Mouse (Mus musculus) cortical plate, adult 2 months (tissue): ENCODE results near the gene 1700001P01Rik. TPM values are rescaled to one million over a fixed set of nuclear protein-coding genes. Genes with fewer than 3 reads are reported as not detected.

ENCODE experiments used
- H3K27ac ChIP-seq: fragments of 200-500 bp; 2 replicates; pipeline ENCODE4 v1.5.1; 2012; ENCODE audit warnings: low read length, control low read depth, inconsistent platforms; ENCODE audit not compliant: insufficient read depth
- H3K4me1 ChIP-seq: fragments of 200-500 bp; 2 replicates; pipeline ENCODE4 v1.6.1; 2011; ENCODE audit warnings: low read length; ENCODE audit not compliant: control insufficient read depth, insufficient read depth
- H3K4me3 ChIP-seq: fragments of 200-500 bp; 2 replicates; pipeline ENCODE4 v1.5.1; 2011; ENCODE audit warnings: mild to moderate bottlenecking, low read length, control low read depth; ENCODE audit not compliant: insufficient read depth
- CTCF ChIP-seq: fragments of 200-500 bp; IDR thresholded peaks from 2 replicates; pipeline ENCODE4 v1.5.1; 2011; ENCODE audit warnings: mild to moderate bottlenecking, control low read depth, low read length; ENCODE audit not compliant: insufficient read depth; ENCODE audit errors: extremely low read depth
- POLR2A ChIP-seq: fragments of 200-500 bp; IDR thresholded peaks from 2 replicates; pipeline ENCODE4 v1.6.1; 2011; ENCODE audit warnings: mild to moderate bottlenecking, low read length, control low read depth; ENCODE audit not compliant: insufficient read depth; ENCODE audit errors: extremely low read depth
- polyA plus RNA-seq: library from polyadenylated mRNA; depleted of rRNA; stranded (reverse); fragments of >200 nt; gene quantifications from 2 replicates; pipeline ENCODE4 v1.2.3, GENCODE M21; 2012

Gene 1700001P01Rik
- polyA plus RNA-seq, 1 experiment = 1.6 TPM

DNA sequence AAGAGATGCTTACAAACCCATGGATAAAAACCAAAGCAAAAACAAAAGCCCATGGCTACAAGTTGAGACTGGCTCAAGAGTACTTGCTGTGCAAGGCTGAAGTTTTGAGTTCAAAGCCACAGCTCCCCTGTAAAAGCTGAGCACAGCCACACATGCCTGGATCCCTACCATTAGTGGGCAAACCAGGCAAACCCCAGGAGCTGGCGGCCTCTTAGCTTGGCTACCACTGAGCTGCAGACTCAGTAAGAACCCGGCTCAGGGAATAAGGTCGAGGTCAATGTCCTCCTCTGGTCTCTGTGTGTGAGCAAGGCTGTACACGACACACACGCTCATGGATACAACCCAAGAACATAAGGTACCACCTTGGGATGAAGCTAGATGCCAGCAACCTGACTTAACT is 27.2 kb downstream of the 1700001P01Rik start:
- Histone ChIP-seq H3K27ac (no peak overlapping the region), H3K4me1 (0 out of 2 replicates have a peak, but pooled peaks cover under 1% of the 10 kb centered on the region), H3K4me3 (no peak overlapping the region)
- TF ChIP-seq POLR2A (no peak), CTCF (no peak)

DNA sequence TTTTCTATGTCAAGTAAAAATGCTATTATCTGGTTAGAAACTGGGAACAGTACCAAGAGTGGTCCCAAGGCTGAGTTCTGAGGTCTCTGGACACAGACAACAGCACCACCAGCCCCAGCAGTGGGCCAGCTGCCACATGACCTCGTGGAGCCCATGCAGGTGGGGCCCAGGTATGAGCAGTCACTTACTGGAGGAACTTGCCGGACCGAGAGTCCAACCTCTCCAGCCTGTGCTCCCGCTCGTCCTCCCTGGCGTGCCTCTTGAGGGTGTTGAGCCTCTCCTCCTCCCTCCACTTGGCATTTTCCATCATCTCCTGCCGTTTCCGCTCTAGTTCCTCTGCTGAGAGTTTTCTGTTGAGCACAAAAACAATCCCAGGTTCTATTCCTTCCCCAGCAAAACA is 27.9 kb downstream of the 1700001P01Rik start:
- no peak overlapping the region for H3K4me3 ChIP-seq
- peaks cover 4% of the 10 kb centered on the region for H3K4me1 ChIP-seq
- TF ChIP-seq POLR2A (no peak), CTCF (no peak)
- no peak overlapping the region for H3K27ac ChIP-seq

DNA sequence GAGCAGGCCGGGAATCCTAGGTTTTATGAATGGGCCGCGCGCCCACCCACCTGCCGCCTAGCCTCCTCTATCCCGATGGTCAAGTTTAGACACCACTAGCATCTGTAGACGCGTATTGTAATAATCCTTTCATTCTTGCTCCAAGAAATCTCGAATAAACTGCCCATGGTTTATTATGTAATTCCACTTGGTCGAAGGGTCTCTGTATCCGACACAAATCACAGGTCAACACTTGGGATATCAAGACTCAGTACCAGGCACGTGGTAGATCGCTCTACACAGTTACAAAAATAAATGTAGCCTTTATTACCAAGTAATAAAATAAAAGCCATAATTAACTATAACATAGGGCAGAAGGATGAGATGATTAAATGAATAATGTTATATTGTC is 30.4 kb downstream of the 1700001P01Rik start:
- TF ChIP-seq POLR2A = no peak
- TF ChIP-seq CTCF = no peak
- Histone ChIP-seq H3K4me1 (peaks cover 6% of the 10 kb centered on the region), H3K4me3 (peak overlapping the region; percentile 98; the same call in 1 of the 2 replicates), H3K27ac (no peak overlapping the region)

DNA sequence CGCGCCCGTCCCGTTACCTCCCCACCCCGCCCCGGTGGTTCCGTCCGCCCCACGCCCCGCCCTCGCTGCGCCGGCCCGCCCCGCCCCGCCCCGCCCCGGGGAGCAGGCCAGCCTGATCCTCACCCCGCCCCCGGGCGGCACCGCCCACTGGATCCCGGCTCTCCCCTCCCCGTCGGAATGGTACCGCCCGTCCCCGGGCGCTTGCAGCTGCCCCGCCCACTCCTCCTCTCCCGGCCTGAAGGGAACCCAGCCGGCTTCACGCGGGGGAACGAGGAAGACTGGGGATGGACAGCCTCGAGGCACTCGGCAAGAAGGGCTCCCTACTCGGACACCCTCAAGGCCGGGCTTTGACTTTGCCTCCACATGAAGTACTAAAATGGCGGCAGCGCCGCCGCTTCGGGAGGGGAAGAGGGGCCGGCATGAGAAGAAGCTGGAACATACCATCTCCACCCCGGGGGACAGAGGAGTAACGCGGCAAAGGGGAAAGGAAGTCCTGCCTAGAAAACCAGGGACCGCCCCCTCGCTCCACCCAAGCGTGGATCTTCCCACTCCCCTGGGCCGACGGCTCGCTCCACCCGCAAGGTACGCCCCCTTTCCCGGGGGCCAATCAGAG is 30.9 kb downstream of the 1700001P01Rik start:
- peak overlapping the region; percentile 98 for H3K4me3 ChIP-seq
- H3K4me1 ChIP-seq = peaks cover 9% of the 10 kb centered on the region
- H3K27ac ChIP-seq = peak overlapping the region; percentile 99
- TF ChIP-seq CTCF (no peak), POLR2A (0 out of 2 replicates have a peak, but pooled peaks have one; percentile 11)

DNA sequence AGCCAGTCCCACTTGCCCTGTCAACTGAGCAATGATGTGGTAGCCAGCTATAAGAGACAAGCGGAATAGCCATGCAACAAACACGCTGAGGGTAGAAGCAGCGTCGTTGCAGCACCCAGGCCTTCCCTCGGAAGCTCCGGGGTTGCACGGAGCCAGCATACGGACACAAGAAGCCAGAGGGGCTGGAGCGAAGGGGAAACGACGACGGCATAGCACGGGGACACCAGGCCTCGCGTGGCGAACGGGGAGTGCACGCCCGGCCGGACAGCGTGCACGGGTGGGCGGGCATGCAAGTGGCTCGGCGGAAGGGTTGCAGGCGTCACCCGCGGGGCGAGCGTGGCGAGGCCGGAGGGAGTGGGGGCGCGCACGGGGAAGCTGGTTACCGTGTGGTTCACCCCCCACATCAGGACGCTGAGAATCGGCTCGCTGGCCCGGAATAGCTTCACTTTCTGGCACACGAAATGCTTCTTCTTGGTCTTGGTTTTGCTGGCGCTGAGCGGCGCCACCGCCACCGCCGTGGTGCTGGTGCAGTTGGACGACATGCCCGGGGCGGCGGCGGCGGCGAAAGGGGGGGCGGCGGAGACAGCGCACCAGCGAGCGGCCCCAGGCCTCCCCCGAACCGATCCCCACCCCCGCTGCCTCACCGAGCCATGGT is 31.5 kb downstream of the 1700001P01Rik start, which contains the start of gene Pip4k2b:
Gene Pip4k2b, minus strand, starts transcription at position 642 of the 655 bp plus-strand sequence.
- Histone ChIP-seq H3K4me1 (peaks cover 9% of the 10 kb centered on the region), H3K4me3 (peak within 1 kb of the TSS; percentile 98), H3K27ac (peak within 1 kb of the TSS; percentile 99)
- no peak for TF ChIP-seq CTCF

DNA sequence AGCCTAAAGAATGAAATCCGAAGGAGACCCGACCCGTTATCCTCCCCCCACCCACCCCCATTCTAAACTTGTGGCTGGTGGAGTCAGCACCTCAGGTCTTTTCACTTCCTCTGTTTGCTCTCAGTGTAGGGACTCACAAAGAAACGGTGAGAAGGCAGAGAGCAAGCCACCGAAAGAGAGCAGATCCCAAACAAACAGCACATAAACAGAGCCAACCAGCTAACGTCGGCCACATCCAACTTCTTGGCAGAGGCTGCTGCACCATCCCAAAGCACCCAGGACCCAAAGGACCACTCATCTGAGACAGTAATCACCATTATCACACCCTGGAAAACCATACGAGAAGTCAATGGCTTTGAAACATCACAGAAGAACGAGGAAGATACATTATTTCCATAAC is 32.3 kb downstream of the 1700001P01Rik start:
- TF ChIP-seq POLR2A = no peak
- TF ChIP-seq CTCF = no peak
- H3K27ac ChIP-seq = no peak overlapping the region
- H3K4me3 ChIP-seq = peak overlapping the region; percentile 98
- H3K4me1 ChIP-seq = peaks cover 9% of the 10 kb centered on the region

DNA sequence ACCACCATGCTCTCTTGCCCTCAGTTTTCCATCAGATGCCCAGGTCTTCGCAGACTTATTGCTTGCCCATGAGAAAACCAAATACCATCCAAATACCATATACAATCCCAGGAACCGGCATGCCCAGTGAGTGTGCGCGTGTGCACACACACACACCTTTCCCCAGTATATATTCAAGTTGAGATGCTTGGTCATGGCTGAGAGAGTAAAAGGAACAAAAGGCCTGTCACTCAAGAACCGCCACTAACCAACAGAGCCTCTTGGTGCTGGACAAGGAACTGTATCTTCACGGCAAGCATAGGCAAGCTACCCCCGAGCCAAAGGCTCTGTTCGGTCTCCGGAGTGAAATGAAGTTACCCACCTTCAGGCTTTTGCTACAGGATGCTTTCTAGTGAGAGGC is 33.1 kb downstream of the 1700001P01Rik start:
- Histone ChIP-seq H3K4me1 (peaks cover 9% of the 10 kb centered on the region), H3K27ac (no peak overlapping the region), H3K4me3 (peak overlapping the region; percentile 98)
- TF ChIP-seq POLR2A = no peak
- TF ChIP-seq CTCF = no peak

DNA sequence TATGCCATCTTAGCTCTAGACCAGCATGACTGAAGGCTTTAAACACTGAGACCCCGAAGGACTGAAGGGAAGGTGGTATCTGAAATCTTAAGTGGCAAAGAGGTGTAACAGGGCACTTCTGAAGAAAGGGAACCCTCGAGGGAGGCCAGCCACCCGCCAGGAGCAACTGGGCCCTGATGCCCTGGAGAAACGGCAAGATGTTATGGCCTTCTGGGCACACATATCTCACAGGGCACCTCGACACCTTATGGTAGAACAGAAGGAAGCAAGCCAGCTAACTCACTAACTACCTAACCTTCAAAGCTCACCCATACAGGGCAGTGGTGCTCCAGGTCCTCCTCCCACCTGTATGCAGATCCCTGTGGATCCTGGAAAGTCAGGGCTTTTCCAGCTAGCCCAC is 33.6 kb downstream of the 1700001P01Rik start:
- H3K4me1 ChIP-seq = peaks cover 9% of the 10 kb centered on the region
- no peak overlapping the region for H3K4me3 ChIP-seq
- TF ChIP-seq POLR2A (no peak), CTCF (no peak)
- H3K27ac ChIP-seq = no peak overlapping the region

DNA sequence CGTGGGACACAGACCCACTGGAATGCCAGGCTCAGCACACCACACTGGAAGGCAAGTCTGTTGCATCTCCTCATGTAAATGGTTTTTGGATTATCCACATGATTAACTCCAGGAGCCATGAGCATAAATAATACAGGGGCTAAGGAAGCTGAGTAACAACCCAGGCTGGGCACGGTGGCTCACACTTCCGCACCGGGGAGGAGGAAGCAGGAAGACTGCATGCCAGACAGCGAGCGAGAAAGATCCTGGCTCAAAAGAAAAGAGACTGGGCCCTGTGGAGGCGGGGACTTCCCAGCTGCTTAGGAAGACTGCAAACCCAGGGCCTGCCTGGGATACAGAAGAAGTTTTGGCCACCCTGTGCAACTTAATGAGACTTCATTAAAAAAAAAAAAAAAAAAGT is 35.5 kb downstream of the 1700001P01Rik start:
- no peak overlapping the region for H3K27ac ChIP-seq
- TF ChIP-seq CTCF = no peak
- TF ChIP-seq POLR2A = no peak
- H3K4me3 ChIP-seq = no peak overlapping the region
- H3K4me1 ChIP-seq = peaks cover 11% of the 10 kb centered on the region

DNA sequence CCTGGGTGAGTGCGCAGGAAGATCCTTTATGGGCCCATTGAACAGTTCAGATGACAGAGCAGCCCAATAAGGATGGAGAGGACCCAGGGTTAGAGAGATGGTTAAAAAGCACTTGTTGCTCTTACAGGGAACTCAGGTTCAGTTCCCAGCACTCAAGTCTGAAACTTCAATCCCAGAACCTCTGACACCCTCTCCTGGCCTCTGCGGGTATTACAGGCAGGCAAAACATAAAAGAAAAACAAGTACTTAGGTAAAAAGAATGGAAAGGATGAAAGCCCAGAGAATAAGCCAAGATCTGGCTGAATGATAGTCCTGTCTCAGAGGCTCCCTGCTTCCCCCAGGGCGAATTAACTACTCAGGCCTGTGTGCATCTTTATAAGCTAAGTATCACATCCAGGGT is 36.6 kb downstream of the 1700001P01Rik start:
- no peak overlapping the region for H3K27ac ChIP-seq
- peaks cover 11% of the 10 kb centered on the region for H3K4me1 ChIP-seq
- no peak overlapping the region for H3K4me3 ChIP-seq
- no peak for TF ChIP-seq POLR2A
- TF ChIP-seq CTCF = no peak

DNA sequence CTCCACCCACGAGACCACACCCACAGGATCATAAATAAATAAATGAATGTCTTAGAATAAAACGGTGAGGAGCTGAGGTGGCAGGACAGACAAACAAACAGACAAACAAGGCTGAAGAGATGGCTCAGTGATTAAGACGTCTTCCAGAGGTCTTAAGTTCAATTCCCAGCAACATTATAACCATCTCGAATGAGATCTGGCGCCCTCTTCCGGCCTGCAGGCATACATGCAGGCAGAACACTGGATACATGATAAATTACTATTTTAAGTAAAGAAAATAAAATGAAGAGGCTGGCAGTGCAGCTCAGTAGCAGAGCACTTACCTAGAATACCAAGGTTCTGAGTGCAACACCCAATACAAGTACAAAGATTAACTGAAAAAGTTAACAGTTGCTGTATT is 37.0 kb downstream of the 1700001P01Rik start:
- TF ChIP-seq CTCF = 0 out of 2 replicates have a peak, but pooled peaks have one; percentile 15
- no peak for TF ChIP-seq POLR2A
- Histone ChIP-seq H3K4me3 (no peak overlapping the region), H3K27ac (no peak overlapping the region), H3K4me1 (peaks cover 11% of the 10 kb centered on the region)
